Mouse (Mus musculus) inflammation-experienced regulatory T-cells, adult 16 weeks (primary cell): ENCODE measurements around the gene Ifna5. TPM values are rescaled to one million over a fixed set of nuclear protein-coding genes. Genes with fewer than 3 reads are reported as not detected.

Experiments
- polyA plus RNA-seq: library from polyadenylated mRNA; unstranded; fragments of 100-300 nt; shearing (Covaris generic); gene quantifications from one replicate; pipeline ENCODE4 v1.2.1, GENCODE M21; 2017

Gene Ifna5
- polyA plus RNA-seq, result not detected

DNA sequence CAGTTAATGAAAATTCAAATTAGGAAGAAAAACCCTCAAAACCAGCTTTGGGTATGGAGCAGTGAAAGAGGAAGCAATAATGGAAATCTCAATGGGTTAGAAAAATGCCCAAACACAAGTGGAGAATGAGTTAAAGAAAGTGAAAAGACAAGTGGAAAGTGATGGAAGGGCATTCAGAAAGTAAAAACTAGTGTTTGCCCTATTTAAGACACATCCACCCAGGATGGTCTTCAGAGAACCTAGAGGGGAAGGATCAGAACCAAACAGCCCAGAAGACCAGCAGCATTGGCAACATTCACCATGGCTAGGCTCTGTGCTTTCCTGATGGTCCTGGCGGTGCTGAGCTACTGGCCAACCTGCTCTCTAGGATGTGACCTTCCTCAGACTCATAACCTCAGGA is at the start of gene Ifna5:
TSS of gene Ifna5 (plus strand) at position 301 of the 400 bp plus-strand sequence.

DNA sequence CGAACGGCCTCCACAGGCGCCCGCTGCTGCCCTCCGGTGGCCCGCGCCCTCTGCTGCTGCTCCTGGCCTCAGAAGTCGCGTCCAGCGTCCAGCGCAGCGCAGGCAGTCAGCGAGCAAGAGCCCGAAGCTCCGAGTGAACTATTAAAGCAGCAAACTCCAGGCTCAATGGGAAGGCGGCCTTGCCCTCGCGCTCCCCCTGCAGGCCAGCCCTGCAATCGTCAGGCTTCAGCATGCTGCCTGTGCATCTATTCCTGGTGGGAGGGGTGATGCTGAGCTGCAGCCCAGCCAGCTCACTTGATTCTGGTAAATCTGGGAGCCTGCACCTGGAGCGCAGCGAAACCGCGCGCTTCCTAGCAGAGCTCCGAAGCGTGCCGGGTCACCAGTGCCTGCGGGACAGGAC is 46.9 kb upstream of the Ifna5 start, which contains the start of gene Gm13277:
TSS of gene Gm13277 (plus strand) at position 231 of the 400 bp plus-strand sequence.

DNA sequence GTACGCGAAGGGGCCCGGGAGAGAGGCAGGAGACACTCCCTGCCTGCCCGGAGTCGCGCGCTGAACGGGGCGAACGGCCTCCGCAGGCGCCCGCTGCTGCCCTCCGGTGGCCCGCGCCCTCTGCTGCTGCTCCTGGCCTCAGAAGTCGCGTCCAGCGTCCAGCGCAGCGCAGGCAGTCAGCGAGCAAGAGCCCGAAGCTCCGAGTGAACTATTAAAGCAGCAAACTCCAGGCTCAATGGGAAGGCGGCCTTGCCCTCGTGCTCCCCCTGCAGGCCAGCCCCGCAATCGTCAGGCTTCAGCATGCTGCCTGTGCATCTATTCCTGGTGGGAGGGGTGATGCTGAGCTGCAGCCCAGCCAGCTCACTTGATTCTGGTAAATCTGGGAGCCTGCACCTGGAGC is 44.1 kb upstream of the Ifna5 start, which contains the start of gene Gm13278:
TSS of gene Gm13278 (plus strand) at position 301 of the 400 bp plus-strand sequence.

DNA sequence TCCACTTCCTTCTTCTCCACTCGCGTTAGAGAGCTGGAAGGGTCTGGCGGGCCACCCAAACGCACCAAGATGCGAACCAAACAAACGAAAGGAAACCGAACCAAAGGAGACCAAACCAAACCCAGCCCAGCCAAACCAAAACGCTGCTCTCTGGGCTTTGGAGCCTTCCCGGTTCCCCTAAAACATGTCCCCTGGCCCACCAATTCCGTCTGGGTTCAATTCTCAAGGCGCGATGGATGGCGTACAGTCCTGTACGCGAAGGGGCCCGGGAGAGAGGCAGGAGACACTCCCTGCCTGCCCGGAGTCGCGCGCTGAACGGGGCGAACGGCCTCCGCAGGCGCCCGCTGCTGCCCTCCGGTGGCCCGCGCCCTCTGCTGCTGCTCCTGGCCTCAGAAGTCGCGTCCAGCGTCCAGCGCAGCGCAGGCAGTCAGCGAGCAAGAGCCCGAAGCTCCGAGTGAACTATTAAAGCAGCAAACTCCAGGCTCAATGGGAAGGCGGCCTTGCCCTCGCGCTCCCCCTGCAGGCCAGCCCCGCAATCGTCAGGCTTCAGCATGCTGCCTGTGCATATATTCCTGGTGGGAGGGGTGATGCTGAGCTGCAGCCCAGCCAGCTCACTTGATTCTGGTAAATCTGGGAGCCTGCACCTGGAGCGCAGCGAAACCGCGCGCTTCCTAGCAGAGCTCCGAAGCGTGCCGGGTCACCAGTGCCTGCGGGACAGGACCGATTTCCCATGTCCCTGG is 41.2 kb upstream of the Ifna5 start, which contains the start of gene Gm13275:
TSS of gene Gm13275 (plus strand) at position 552 of the 740 bp plus-strand sequence.

DNA sequence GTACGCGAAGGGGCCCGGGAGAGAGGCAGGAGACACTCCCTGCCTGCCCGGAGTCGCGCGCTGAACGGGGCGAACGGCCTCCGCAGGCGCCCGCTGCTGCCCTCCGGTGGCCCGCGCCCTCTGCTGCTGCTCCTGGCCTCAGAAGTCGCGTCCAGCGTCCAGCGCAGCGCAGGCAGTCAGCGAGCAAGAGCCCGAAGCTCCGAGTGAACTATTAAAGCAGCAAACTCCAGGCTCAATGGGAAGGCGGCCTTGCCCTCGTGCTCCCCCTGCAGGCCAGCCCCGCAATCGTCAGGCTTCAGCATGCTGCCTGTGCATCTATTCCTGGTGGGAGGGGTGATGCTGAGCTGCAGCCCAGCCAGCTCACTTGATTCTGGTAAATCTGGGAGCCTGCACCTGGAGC is 38.2 kb upstream of the Ifna5 start, which contains the start of gene Gm13279:
TSS of gene Gm13279 (plus strand) at position 301 of the 400 bp plus-strand sequence.

DNA sequence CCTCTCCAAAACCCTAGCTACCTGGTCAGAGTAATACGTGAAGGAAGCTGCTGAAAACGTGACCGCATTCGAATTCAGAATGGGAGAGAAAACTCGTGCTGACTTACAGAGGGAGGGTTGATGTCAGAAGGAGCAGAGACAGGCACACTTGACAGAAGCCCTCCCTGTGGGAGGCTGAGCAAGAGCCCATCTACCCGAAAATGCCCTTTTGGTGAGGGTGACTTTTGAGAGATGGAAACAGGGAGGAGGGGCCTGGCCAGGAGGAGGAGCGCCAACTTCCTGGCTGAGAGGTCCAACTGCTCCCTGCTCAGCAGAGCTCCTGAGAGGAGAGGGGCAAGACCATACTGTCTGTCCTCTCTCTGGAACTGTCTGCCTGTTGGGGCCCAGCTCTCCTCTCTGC is 36.0 kb upstream of the Ifna5 start, which contains the start of gene Gm13285:
TSS of gene Gm13285 (plus strand) at position 301 of the 400 bp plus-strand sequence.

DNA sequence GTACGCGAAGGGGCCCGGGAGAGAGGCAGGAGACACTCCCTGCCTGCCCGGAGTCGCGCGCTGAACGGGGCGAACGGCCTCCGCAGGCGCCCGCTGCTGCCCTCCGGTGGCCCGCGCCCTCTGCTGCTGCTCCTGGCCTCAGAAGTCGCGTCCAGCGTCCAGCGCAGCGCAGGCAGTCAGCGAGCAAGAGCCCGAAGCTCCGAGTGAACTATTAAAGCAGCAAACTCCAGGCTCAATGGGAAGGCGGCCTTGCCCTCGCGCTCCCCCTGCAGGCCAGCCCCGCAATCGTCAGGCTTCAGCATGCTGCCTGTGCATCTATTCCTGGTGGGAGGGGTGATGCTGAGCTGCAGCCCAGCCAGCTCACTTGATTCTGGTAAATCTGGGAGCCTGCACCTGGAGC is 32.4 kb upstream of the Ifna5 start, which contains the start of gene Gm13287:
TSS of gene Gm13287 (plus strand) at position 301 of the 400 bp plus-strand sequence.

DNA sequence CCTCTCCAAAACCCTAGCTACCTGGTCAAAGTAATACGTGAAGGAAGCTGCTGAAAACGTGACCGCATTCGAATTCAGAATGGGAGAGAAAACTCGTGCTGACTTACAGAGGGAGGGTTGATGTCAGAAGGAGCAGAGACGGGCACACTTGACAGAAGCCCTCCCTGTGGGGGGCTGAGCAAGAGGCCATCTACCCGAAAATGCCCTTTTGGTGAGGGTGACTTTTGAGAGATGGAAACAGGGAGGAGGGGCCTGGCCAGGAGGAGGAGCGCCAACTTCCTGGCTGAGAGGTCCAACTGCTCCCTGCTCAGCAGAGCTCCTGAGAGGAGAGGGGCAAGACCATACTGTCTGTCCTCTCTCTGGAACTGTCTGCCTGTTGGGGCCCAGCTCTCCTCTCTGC is 30.1 kb upstream of the Ifna5 start, which contains the start of gene Gm13288:
TSS of gene Gm13288 (plus strand) at position 301 of the 400 bp plus-strand sequence.

DNA sequence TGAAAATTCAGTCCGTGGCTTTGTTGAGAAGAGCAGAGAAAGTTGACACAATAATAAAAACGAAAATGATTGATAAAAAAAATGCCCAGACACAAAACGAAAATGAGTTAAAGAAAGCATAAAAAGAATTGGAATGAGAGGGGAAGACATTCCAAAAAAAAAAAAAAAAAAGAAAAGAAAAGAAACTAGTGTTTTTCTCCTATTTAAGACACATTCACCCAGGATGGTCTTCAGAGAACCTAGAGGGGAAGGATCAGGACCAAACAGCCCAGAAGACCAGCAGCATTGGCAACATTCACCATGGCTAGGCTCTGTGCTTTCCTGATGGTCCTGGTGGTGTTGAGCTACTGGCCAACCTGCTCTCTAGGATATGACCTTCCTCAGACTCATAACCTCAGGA is 19.4 kb upstream of the Ifna5 start, which contains the start of gene Ifna7:
TSS of gene Ifna7 (plus strand) at position 301 of the 400 bp plus-strand sequence.

DNA sequence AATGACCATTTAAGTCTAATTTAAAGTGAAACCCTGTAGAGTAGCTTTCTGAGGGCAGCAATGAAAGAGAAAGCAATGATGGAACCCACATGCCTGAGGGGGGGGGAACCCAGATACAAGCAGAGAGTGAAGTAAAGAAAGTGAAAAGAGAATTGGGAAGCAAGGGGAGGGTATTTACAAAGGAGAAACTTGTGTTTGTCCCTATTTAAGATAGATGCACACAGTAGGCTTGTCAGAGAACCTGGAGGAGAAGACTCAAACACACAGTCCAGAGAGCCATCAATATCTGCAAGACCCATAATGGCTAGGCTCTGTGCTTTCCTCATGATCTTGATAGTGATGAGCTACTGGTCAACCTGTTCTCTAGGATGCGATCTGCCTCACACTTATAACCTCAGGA is 15.7 kb upstream of the Ifna5 start, which contains the start of gene Ifna11:
TSS of gene Ifna11 (plus strand) at position 301 of the 400 bp plus-strand sequence.

DNA sequence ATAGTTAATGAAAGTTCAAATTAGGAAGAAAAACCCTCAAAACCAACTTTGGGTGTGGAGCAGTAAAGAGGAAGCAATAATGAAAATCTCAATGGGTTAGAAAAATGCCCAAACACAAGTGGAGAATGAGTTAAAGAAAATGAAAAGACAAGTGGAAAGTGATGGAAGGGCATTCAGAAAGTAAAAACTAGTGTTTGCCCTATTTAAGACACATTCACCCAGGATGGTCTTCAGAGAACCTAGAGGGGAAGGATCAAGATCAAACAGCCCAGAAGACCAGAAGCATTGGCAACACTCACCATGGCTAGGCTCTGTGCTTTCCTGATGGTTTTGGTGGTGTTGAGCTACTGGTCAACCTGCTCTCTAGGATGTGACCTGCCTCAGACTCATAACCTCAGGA is 8.2 kb upstream of the Ifna5 start, which contains the start of gene Ifna6:
TSS of gene Ifna6 (plus strand) at position 301 of the 400 bp plus-strand sequence.

DNA sequence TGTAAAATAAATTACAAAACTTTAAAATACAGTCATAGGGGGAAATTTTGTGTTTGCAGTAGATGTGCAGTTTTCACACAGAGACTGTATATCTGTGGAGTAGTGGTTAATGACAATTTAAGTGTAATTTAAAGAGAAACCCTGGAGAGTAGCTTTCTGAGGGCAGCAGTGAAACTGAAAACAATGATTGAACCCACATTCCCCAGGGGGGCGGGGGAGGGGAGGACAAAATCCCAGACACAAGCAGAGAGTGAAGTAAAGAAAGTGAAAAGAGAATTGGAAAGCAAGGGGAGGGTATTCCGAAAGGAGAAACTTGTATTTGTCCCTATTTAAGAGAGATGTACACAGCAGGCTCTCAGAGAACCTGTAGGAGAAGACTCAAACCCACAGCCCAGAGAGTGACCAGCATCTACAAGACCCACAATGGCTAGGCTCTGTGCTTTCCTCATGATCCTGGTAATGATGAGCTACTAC is 6.2 kb downstream of the Ifna5 start, which contains the start of gene Ifna4:
TSS of gene Ifna4 (plus strand) at position 424 of the 474 bp plus-strand sequence.

DNA sequence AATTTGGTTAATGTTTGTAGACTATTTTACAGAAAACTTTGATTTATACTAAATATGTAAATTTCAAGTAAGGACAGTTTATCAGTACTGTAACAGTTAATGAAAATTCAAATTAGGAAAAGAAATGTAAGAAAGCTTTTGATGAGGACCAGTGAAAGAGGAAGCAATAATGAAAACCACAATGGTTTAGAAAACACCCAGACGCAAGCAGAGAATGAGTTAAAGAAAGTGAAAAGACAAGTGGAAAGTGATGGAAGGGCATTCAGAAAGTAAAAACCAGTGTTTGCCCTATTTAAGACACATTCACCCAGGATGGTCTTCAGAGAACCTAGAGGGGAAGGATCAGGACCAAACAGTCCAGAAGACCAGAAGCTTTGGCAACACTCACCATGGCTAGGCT is 14.4 kb downstream of the Ifna5 start, which contains the start of gene Ifna1:
TSS of gene Ifna1 (plus strand) at position 390 of the 400 bp plus-strand sequence.

DNA sequence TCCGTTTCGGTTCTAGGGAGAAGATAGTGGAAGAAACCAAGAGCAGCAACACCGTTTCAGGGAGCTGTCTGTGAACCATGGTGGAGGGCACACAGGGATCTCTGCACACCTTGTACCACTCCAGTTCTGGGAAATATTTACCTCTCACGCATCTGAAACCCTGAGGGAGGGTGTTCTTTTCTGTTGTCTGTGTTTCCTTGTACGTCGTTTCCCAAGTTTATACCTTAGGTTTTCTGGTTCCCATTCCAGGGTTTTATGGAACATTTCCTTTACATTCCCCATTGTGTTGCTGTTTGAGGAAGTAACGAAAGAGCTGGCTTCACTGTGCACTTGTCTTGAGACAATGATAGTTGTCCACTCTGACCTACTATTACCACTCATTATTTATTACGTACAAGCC is 44.8 kb downstream of the Ifna5 start, which contains the start of gene Ifne:
TSS of gene Ifne (minus strand) at position 101 of the 400 bp plus-strand sequence.

Other genes starting within 250 kb of the Ifna5 start
- gene Ifna9, start 243.1 kb upstream of the Ifna5 start, polyA plus RNA-seq, result not detected
- not detected for gene Ifna12, start 232.1 kb upstream of the Ifna5 start, polyA plus RNA-seq
- not detected for gene C87499, start 201.1 kb upstream of the Ifna5 start, polyA plus RNA-seq
- gene Ifna13, start 191.1 kb upstream of the Ifna5 start, polyA plus RNA-seq, result not detected
- gene Ifna16, start 158.6 kb upstream of the Ifna5 start, polyA plus RNA-seq, result not detected
- gene Ifna2, start 151.6 kb upstream of the Ifna5 start, polyA plus RNA-seq, result not detected
- not detected for gene Ifnab, start 144.2 kb upstream of the Ifna5 start, polyA plus RNA-seq
- gene Gm26566, start 113.7 kb upstream of the Ifna5 start, polyA plus RNA-seq, result not detected
- 24.6 TPM for gene Klhl9, start 113.1 kb upstream of the Ifna5 start, polyA plus RNA-seq
- gene Gm13271, start 80.7 kb upstream of the Ifna5 start, polyA plus RNA-seq, result not detected
- gene Gm13283, start 75.4 kb upstream of the Ifna5 start, polyA plus RNA-seq, result not detected
- gene Gm13290, start 61.7 kb upstream of the Ifna5 start, polyA plus RNA-seq, result not detected
- gene Gm13289, start 58.6 kb upstream of the Ifna5 start, polyA plus RNA-seq, result not detected
- gene Gm13272, start 55.7 kb upstream of the Ifna5 start, polyA plus RNA-seq, result not detected
- gene Ifnz, start 53.4 kb upstream of the Ifna5 start, polyA plus RNA-seq, result 0.72 TPM
- not detected for gene Gm13276, start 49.8 kb upstream of the Ifna5 start, polyA plus RNA-seq
- not detected for gene Gm13277, start 46.9 kb upstream of the Ifna5 start, polyA plus RNA-seq
- not detected for gene Gm13278, start 44.0 kb upstream of the Ifna5 start, polyA plus RNA-seq
- gene Gm13275, start 41.0 kb upstream of the Ifna5 start, polyA plus RNA-seq, result not detected
- not detected for gene Gm13279, start 38.1 kb upstream of the Ifna5 start, polyA plus RNA-seq
- 1.2 TPM for gene Gm13285, start 35.9 kb upstream of the Ifna5 start, polyA plus RNA-seq
- gene Gm13287, start 32.3 kb upstream of the Ifna5 start, polyA plus RNA-seq, result not detected
- not detected for gene Gm13288, start 30.0 kb upstream of the Ifna5 start, polyA plus RNA-seq
- gene Ifna7, start 19.3 kb upstream of the Ifna5 start, polyA plus RNA-seq, result not detected
- gene Ifna11, start 15.6 kb upstream of the Ifna5 start, polyA plus RNA-seq, result not detected
- not detected for gene Ifna6, start 8.1 kb upstream of the Ifna5 start, polyA plus RNA-seq
- gene Ifna4, start 6.3 kb downstream of the Ifna5 start, polyA plus RNA-seq, result not detected
- gene Ifna1, start 14.6 kb downstream of the Ifna5 start, polyA plus RNA-seq, result not detected
- not detected for gene Ifne, start 44.7 kb downstream of the Ifna5 start, polyA plus RNA-seq